Mouse (Mus musculus): ENCODE results near the gene Rp2.
"Not testable (repeated sequence)": the region's sequence is repeated elsewhere in the genome, so short reads cannot be mapped to it uniquely, and the experiment has no call there.

- TF ChIP-seq CTCF (IDR thresholded peaks at IDR 0.05; ENCODE audit: insufficient read depth, low read length); POLR2A (IDR thresholded peaks at IDR 0.05; ENCODE audit: borderline replicate concordance, extremely low read depth, low read depth, low read length): not testable (repeated sequence)
Measured at GRCm38 (mm10) chrX:20391964-20392363, 27.7 kb downstream of the Rp2 start.
